Mouse (Mus musculus) forebrain, embryonic 11.5 days (tissue): ENCODE data around the gene Midn. TPM values are rescaled to one million over a fixed set of nuclear protein-coding genes. Genes with fewer than 3 reads are reported as not detected.

ENCODE experiments used
- ATAC-seq: fragments of 200-750 bp; cut with Nextera tagmentation; replicated peaks from 2 replicates; pipeline ENCODE4 v1.8.0; 2017; ENCODE audit warnings: moderate TSS enrichment; ENCODE audit not compliant: low FRiP score
- DNase-seq: peaks from one replicate; pipeline ENCODE4 v3.0.0-alpha.2; 2017; ENCODE audit warnings: low spot score
- H3K27ac ChIP-seq: fragments of 300-500 bp; sonication (generic); 2 replicates; pipeline ENCODE4 v1.5.1; 2014; ENCODE audit warnings: low read depth, low read length
- H3K27me3 ChIP-seq: fragments of 300-500 bp; sonication (generic); 2 replicates; pipeline ENCODE4 v1.6.1; 2014; ENCODE audit warnings: mild to moderate bottlenecking, low read length, mixed read lengths; ENCODE audit not compliant: control insufficient read depth, insufficient read depth
- H3K36me3 ChIP-seq: fragments of 300-500 bp; sonication (generic); 2 replicates; pipeline ENCODE4 v1.6.1; 2014; ENCODE audit warnings: mild to moderate bottlenecking, low read length, moderate library complexity, mixed read lengths; ENCODE audit not compliant: control insufficient read depth, insufficient read depth
- H3K4me1 ChIP-seq: fragments of 300-500 bp; sonication (generic); replicated peaks from 2 replicates; pipeline ENCODE4 v1.6.1; 2014; ENCODE audit warnings: low read length, mixed read lengths; ENCODE audit not compliant: control insufficient read depth, insufficient read depth
- H3K4me2 ChIP-seq: fragments of 300-500 bp; sonication (generic); 2 replicates; pipeline ENCODE4 v1.6.1; 2014; ENCODE audit warnings: low read depth, mild to moderate bottlenecking, low read length, moderate library complexity, mixed read lengths; ENCODE audit not compliant: severe bottlenecking
- H3K4me3 ChIP-seq: fragments of 300-500 bp; sonication (generic); 2 replicates; pipeline ENCODE4 v1.5.1; 2014; ENCODE audit warnings: low read depth, low read length
- H3K9ac ChIP-seq: fragments of 300-500 bp; sonication (generic); 2 replicates; pipeline ENCODE4 v1.6.1; 2014; ENCODE audit warnings: low read length
- H3K9me3 ChIP-seq: fragments of 300-500 bp; sonication (generic); 2 replicates; pipeline ENCODE4 v1.6.1; 2016; ENCODE audit warnings: low read length, mixed read lengths; ENCODE audit not compliant: control insufficient read depth
- WGBS: fragments of 180-500 bp; shearing (Covaris S2); extraction: QIAGEN DNeasy Blood & Tissue Kit; methylation state at CpG from one replicate; pipeline ENCODE4 v1.1.7; 2014; 5-methylcytosine and 5-hydroxymethylcytosine counted together
- polyA plus RNA-seq: library from polyadenylated mRNA; unstranded; fragments of >200 nt; fragmentation: Nextera tagmentation; extraction: Ambion mirVana; gene quantifications from 2 replicates; pipeline ENCODE4 v1.2.1, GENCODE M21; 2014

The Midn gene
- polyA plus RNA-seq, 1 experiment from 2014 or later: 58.3 TPM

GRCm38 (mm10) chr10:80207201-80207600 is 59.1 kb downstream of the Midn start:
- no peaks in the 10 kb centered on the region for H3K36me3 ChIP-seq
- WGBS: 52% methylated on average over 1 of the region's 1 CpGs
- ATAC-seq: no peak
- no peak overlapping the region for H3K9ac ChIP-seq
- no peak overlapping the region for H3K4me2 ChIP-seq
- H3K4me3 ChIP-seq: no peak overlapping the region
- peaks cover 10% of the 10 kb centered on the region; the same call in 1 of the 2 replicates for H3K4me1 ChIP-seq
- no peak for DNase-seq
- H3K27ac ChIP-seq: no peak overlapping the region
- H3K27me3 ChIP-seq: no peaks in the 10 kb centered on the region
- no peaks in the 10 kb centered on the region for H3K9me3 ChIP-seq

GRCm38 (mm10) chr10:80207676-80208075 is 59.6 kb downstream of the Midn start:
- peaks cover 10% of the 10 kb centered on the region; the same call in 1 of the 2 replicates for H3K4me1 ChIP-seq
- H3K36me3 ChIP-seq: no peaks in the 10 kb centered on the region
- H3K9ac ChIP-seq: no peak overlapping the region
- WGBS: 44% methylated on average over 10 of the region's 10 CpGs
- ATAC-seq (no peak), DNase-seq (no peak)
- no peak overlapping the region for H3K27ac ChIP-seq
- H3K27me3 ChIP-seq: no peaks in the 10 kb centered on the region
- no peaks in the 10 kb centered on the region for H3K9me3 ChIP-seq
- no peak overlapping the region for H3K4me2 ChIP-seq
- no peak overlapping the region for H3K4me3 ChIP-seq

Other genes starting within 250 kb of the Midn start
- 60.4 and 60.6 TPM in 2 replicates for gene Med16, start 239.3 kb upstream of the Midn start, polyA plus RNA-seq
- 3.3 and 14.8 TPM in 2 replicates for gene Gm26602, start 237.4 kb upstream of the Midn start, polyA plus RNA-seq
- gene Kiss1r, start 231.3 kb upstream of the Midn start, polyA plus RNA-seq: 0.55 and 1.0 TPM in 2 replicates
- gene R3hdm4, start 227.1 kb upstream of the Midn start, polyA plus RNA-seq: 135 and 145 TPM in 2 replicates
- gene Arid3a, start 221.2 kb upstream of the Midn start, polyA plus RNA-seq: 5.4 and 6.6 TPM in 2 replicates
- gene Wdr18, start 188.1 kb upstream of the Midn start, polyA plus RNA-seq: 111 and 112 TPM in 2 replicates
- gene Grin3b, start 177.6 kb upstream of the Midn start, polyA plus RNA-seq: 0.29 and 0.33 TPM in 2 replicates
- 17.8 and 18.6 TPM in 2 replicates for gene Tmem259, start 163.9 kb upstream of the Midn start, polyA plus RNA-seq
- 160 and 182 TPM in 2 replicates for gene Cnn2, start 159.7 kb upstream of the Midn start, polyA plus RNA-seq
- gene Abca7, start 151.8 kb upstream of the Midn start, polyA plus RNA-seq: 3.4 and 3.9 TPM in 2 replicates
- gene Arhgap45, start 131.6 kb upstream of the Midn start, polyA plus RNA-seq: 4.6 and 4.9 TPM in 2 replicates
- gene Polr2e, start 108.5 kb upstream of the Midn start, polyA plus RNA-seq: 217 and 243 TPM in 2 replicates
- gene Gpx4, start 101.1 kb upstream of the Midn start, polyA plus RNA-seq: 506 and 516 TPM in 2 replicates
- 12.5 and 13.6 TPM in 2 replicates for gene Sbno2, start 42.7 kb upstream of the Midn start, polyA plus RNA-seq
- gene Stk11, start 32.5 kb upstream of the Midn start, polyA plus RNA-seq: 26.5 and 31.6 TPM in 2 replicates
- gene Atp5d, start 9.6 kb upstream of the Midn start, polyA plus RNA-seq: 401 and 414 TPM in 2 replicates
- gene Cbarp, start 7.4 kb upstream of the Midn start, polyA plus RNA-seq: 10.4 and 15.0 TPM in 2 replicates
- 82.0 and 83.4 TPM in 2 replicates for gene Cirbp, start 17.7 kb downstream of the Midn start, polyA plus RNA-seq
- gene 1600002K03Rik, start 24.7 kb downstream of the Midn start, polyA plus RNA-seq: 6.4 and 8.3 TPM in 2 replicates
- 48.8 and 50.7 TPM in 2 replicates for gene Efna2, start 31.2 kb downstream of the Midn start, polyA plus RNA-seq
- gene Mum1, start 78.2 kb downstream of the Midn start, polyA plus RNA-seq: 75.6 and 79.4 TPM in 2 replicates
- gene Ndufs7, start 100.8 kb downstream of the Midn start, polyA plus RNA-seq: 219 and 265 TPM in 2 replicates
- 20.4 and 24.1 TPM in 2 replicates for gene Gamt, start 112.7 kb downstream of the Midn start, polyA plus RNA-seq
- 53.2 and 55.4 TPM in 2 replicates for gene Dazap1, start 113.2 kb downstream of the Midn start, polyA plus RNA-seq
- gene Rps15, start 144.2 kb downstream of the Midn start, polyA plus RNA-seq: 858 and 895 TPM in 2 replicates
- gene Apc2, start 147.7 kb downstream of the Midn start, polyA plus RNA-seq: 75.5 and 77.7 TPM in 2 replicates
- gene 2310011J03Rik, start 172.3 kb downstream of the Midn start, polyA plus RNA-seq: 39.7 and 45.2 TPM in 2 replicates
- gene Pcsk4, start 181.2 kb downstream of the Midn start, polyA plus RNA-seq: 3.8 and 4.5 TPM in 2 replicates
- 7.0 and 8.0 TPM in 2 replicates for gene Reep6, start 181.7 kb downstream of the Midn start, polyA plus RNA-seq
- gene Adamtsl5, start 200.1 kb downstream of the Midn start, polyA plus RNA-seq: 0.51 and 0.76 TPM in 2 replicates
- 0.36 and 0.87 TPM in 2 replicates for gene Plk5, start 208.2 kb downstream of the Midn start, polyA plus RNA-seq
- 13.3 and 15.9 TPM in 2 replicates for gene Mex3d, start 239.4 kb downstream of the Midn start, polyA plus RNA-seq